Mouse (Mus musculus): ENCODE measurements around the gene Ccne1. TPM values are rescaled to one million over a fixed set of nuclear protein-coding genes. Genes with fewer than 3 reads are reported as not detected.
"Not testable (repeated sequence)": the region's sequence is repeated elsewhere in the genome, so short reads cannot be mapped to it uniquely, and the experiment has no call there.

The Ccne1 gene
- polyA plus RNA-seq, 1 experiment from 2014 or later: 20.2 TPM

- WGBS: 36% methylated on average over 9 of the region's 9 CpGs
- H3K9me3 ChIP-seq (replicated peaks; ENCODE audit: low read length): no peaks in the 10 kb centered on the region
- no peak overlapping the region for H3K9ac ChIP-seq (ENCODE audit: low read depth, low read length)
These were observed 33.0 kb upstream of the Ccne1 start for GRCm38 (mm10) chr7:38140324-38140723.

GRCm38 (mm10) chr7:38134471-38134870 lies 27.1 kb upstream of the Ccne1 start:
- H3K27ac ChIP-seq: no peak overlapping the region
- DNase-seq (ENCODE audit: low spot score): no peak
- no peak for TF ChIP-seq CTCF (IDR thresholded peaks at IDR 0.05; ENCODE audit: low read depth)
- no peaks in the 10 kb centered on the region for H3K27me3 ChIP-seq (ENCODE audit: insufficient read depth, low read length)
- no peak overlapping the region for H3K9ac ChIP-seq (ENCODE audit: low read depth, low read length)
- no peaks in the 10 kb centered on the region for H3K9me3 ChIP-seq (replicated peaks; ENCODE audit: low read length)
- H3K4me3 ChIP-seq (replicated peaks; ENCODE audit: low read depth, low read length): no peak overlapping the region
- WGBS: 89% methylated on average over 5 of the region's 5 CpGs
- no peak for ATAC-seq (replicated peaks; ENCODE audit: low FRiP score, low read depth)
- H3K36me3 ChIP-seq (ENCODE audit: insufficient read depth, low read length): no peaks in the 10 kb centered on the region
- no peaks in the 10 kb centered on the region for H3K4me1 ChIP-seq (replicated peaks; ENCODE audit: insufficient read depth, low read length)
- H3K4me2 ChIP-seq (ENCODE audit: low read length): no peak overlapping the region

More at GRCm38 (mm10) chr7:38140324-38140723, 33.0 kb upstream of the Ccne1 start:
- no peak for TF ChIP-seq CTCF (IDR thresholded peaks at IDR 0.05; ENCODE audit: low read depth)
- no peak for ATAC-seq (replicated peaks; ENCODE audit: low FRiP score, low read depth)
- DNase-seq (ENCODE audit: low spot score): no peak
- H3K4me2 ChIP-seq (ENCODE audit: low read length): no peak overlapping the region
- H3K27me3 ChIP-seq (ENCODE audit: insufficient read depth, low read length): no peaks in the 10 kb centered on the region
- no peaks in the 10 kb centered on the region for H3K4me1 ChIP-seq (replicated peaks; ENCODE audit: insufficient read depth, low read length)
- H3K36me3 ChIP-seq (ENCODE audit: insufficient read depth, low read length): no peaks in the 10 kb centered on the region
- no peak overlapping the region for H3K27ac ChIP-seq
- H3K4me3 ChIP-seq (replicated peaks; ENCODE audit: low read depth, low read length): no peak overlapping the region

- Histone ChIP-seq H3K27me3 (ENCODE audit: insufficient read depth, low read length) (no peaks in the 10 kb centered on the region), H3K4me1 (replicated peaks; ENCODE audit: insufficient read depth, low read length) (no peaks in the 10 kb centered on the region), H3K4me2 (ENCODE audit: low read length) (no peak overlapping the region), H3K27ac (no peak overlapping the region), H3K9me3 (replicated peaks; ENCODE audit: low read length) (no peaks in the 10 kb centered on the region), H3K9ac (ENCODE audit: low read depth, low read length) (no peak overlapping the region), H3K4me3 (replicated peaks; ENCODE audit: low read depth, low read length) (no peak overlapping the region), H3K36me3 (ENCODE audit: insufficient read depth, low read length) (no peaks in the 10 kb centered on the region)
- no peak for ATAC-seq (replicated peaks; ENCODE audit: low FRiP score, low read depth)
- peak; percentile 73 for TF ChIP-seq CTCF (IDR thresholded peaks at IDR 0.05; ENCODE audit: low read depth)
- 31% methylated on average over 5 of the region's 5 CpGs for WGBS
- peak; percentile 84 for DNase-seq (ENCODE audit: low spot score)
These were observed 23.9 kb upstream of the Ccne1 start for GRCm38 (mm10) chr7:38131186-38131585.

DNA sequence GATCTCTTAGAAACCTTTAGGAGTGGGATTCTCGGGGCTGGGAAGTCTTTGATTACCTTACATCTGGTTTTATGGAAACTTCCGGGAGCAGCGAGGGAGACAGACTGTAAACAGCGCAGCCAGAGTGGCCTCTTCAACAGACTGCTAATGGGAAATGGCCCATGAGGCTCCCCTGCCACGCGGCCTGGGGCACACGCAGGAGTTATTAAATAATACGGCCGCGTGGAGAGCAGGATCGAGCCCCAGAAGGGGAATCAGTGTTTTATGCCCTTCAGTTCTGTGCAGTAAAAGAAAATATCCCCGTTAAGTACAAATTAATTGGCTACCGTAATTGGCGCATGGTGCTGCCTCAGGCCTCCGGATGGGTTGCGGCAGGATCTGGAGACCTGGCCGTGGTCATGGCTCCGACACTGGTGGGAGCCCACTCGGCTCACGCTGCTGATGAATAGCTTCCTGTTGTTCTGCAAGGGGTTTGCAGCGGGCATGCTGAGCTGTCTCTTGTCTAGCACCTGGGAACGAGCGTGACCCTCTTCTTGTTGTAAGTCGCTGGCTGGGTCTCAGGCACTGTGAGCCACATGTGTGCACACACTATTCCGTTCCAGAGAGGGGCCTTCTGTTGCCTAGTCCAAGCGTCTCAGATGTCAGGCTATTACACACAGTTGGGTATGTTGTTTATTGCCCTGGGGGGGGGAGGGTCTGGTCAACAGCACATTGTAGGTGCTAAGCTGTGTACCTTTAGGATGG lies 22.8 kb upstream of the Ccne1 start:
- no peaks in the 10 kb centered on the region for H3K27me3 ChIP-seq (ENCODE audit: insufficient read depth, low read length)
- no peaks in the 10 kb centered on the region for H3K9me3 ChIP-seq (replicated peaks; ENCODE audit: low read length)
- no peaks in the 10 kb centered on the region for H3K36me3 ChIP-seq (ENCODE audit: insufficient read depth, low read length)
- 50% methylated on average over 26 of the region's 26 CpGs for WGBS
- H3K4me3 ChIP-seq (replicated peaks; ENCODE audit: low read depth, low read length): no peak overlapping the region
- no peak overlapping the region for H3K9ac ChIP-seq (ENCODE audit: low read depth, low read length)
- no peak for ATAC-seq (replicated peaks; ENCODE audit: low FRiP score, low read depth)
- no peaks in the 10 kb centered on the region for H3K4me1 ChIP-seq (replicated peaks; ENCODE audit: insufficient read depth, low read length)
- no peak overlapping the region for H3K4me2 ChIP-seq (ENCODE audit: low read length)
- TF ChIP-seq CTCF (IDR thresholded peaks at IDR 0.05; ENCODE audit: low read depth): no peak
- no peak for DNase-seq (ENCODE audit: low spot score)
- no peak overlapping the region for H3K27ac ChIP-seq

- ATAC-seq (replicated peaks; ENCODE audit: low FRiP score, low read depth): no peak
- H3K9me3 ChIP-seq (replicated peaks; ENCODE audit: low read length): no peaks in the 10 kb centered on the region
- no peaks in the 10 kb centered on the region for H3K27me3 ChIP-seq (ENCODE audit: insufficient read depth, low read length)
- no peak overlapping the region for H3K4me2 ChIP-seq (ENCODE audit: low read length)
- no peak overlapping the region for H3K4me3 ChIP-seq (replicated peaks; ENCODE audit: low read depth, low read length)
- WGBS: 90% methylated on average over 6 of the region's 6 CpGs
- TF ChIP-seq CTCF (IDR thresholded peaks at IDR 0.05; ENCODE audit: low read depth): no peak
- no peak overlapping the region for H3K9ac ChIP-seq (ENCODE audit: low read depth, low read length)
- no peak for DNase-seq (ENCODE audit: low spot score)
- no peaks in the 10 kb centered on the region for H3K36me3 ChIP-seq (ENCODE audit: insufficient read depth, low read length)
- H3K27ac ChIP-seq: no peak overlapping the region
- H3K4me1 ChIP-seq (replicated peaks; ENCODE audit: insufficient read depth, low read length): no peaks in the 10 kb centered on the region
These were observed 22.2 kb upstream of the Ccne1 start for GRCm38 (mm10) chr7:38129491-38129890.

DNA sequence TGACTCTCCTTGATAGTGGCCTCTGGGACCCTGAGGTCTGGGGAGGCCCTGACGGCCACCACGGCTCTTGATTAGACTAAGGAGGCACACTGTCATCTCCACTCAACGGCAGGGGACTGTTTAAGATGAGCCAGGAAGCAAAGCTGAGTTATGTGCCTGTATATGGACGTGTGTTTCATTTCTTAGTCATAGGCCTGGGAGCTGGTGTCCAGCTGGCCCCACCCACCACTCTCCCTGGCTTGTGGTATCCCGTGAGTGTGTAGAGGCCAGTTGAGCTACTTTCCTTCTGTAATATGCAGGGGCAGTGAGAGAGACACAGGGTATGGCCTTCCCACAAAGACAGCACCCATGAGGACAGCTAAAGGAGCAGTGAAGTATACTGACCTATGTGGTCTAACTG lies 20.9 kb upstream of the Ccne1 start:
- H3K36me3 ChIP-seq (ENCODE audit: insufficient read depth, low read length); H3K9me3 ChIP-seq (replicated peaks; ENCODE audit: low read length); DNase-seq (ENCODE audit: low spot score); H3K27me3 ChIP-seq (ENCODE audit: insufficient read depth, low read length); H3K4me2 ChIP-seq (ENCODE audit: low read length); H3K4me1 ChIP-seq (replicated peaks; ENCODE audit: insufficient read depth, low read length); H3K4me3 ChIP-seq (replicated peaks; ENCODE audit: low read depth, low read length); H3K9ac ChIP-seq (ENCODE audit: low read depth, low read length); H3K27ac ChIP-seq; ATAC-seq (replicated peaks; ENCODE audit: low FRiP score, low read depth): not testable (repeated sequence)
- 31% methylated on average over 5 of the region's 5 CpGs for WGBS

Data from kidney, postnatal 0 days (tissue).